In the genomic region with DNA sequence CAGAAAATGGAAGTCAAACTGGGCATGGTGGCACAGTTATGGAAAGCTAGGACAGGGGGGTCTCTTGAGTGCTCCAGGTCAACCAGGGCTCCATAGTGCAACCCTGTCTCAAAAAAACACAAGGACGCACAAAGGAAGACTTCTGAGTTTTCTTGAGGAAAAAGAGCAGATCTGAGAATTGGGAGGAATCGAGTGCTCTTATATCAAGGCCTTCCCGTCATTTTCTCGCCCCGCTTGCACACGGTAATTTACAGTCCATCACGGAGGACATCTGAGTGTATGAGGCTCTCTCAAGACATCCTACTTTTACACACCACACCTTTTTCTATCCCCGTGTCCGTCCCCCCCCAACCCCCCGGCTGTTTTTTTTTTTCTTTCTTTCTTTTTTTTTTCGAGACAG, we compare ENCODE assay signal across 9 mouse cellular contexts. TPM values are rescaled to one million over a fixed set of nuclear protein-coding genes. Genes with fewer than 3 reads are reported as not detected.
DNase-seq lines count a peak whose midpoint lies in the region; ATAC-seq and TF ChIP-seq lines count a peak whose summit lies in the region.
"Had no signal": no experiment of that assay in that cellular context is flagged by ENCODE, and none has a peak within 500 bp of the region (broad histone marks: within the 10 kb centered on the region; RNA-seq: fewer than 3 reads in every experiment).

No protein-coding gene starts in this region.

- TF ChIP-seq CTCF in thymus, adult 2 months (IDR thresholded peaks at IDR 0.05; ENCODE audit: borderline replicate concordance, control insufficient read depth, extremely low read depth, insufficient read depth, low read length, poor library complexity), result no peak

- peaks cover 13% of the 10 kb centered on the region for H3K4me1 ChIP-seq in thymus, adult 2 months (replicated peaks; ENCODE audit: control insufficient read depth, insufficient read depth, low read length)
- H3K4me1 ChIP-seq in limb, embryonic 15.5 days, result 0 out of 2 replicates have a peak, but pooled peaks cover 8% of the 10 kb centered on the region

- 37% methylated on average over 11 of the region's 11 CpGs for WGBS in thymus, adult 2 months
- 58% methylated on average over 11 of the region's 11 CpGs for WGBS in limb, embryonic 15.5 days

- no peak for ATAC-seq in cerebellum, adult (ENCODE audit: insufficient number of reproducible peaks, low FRiP score, low TSS enrichment)
- no peak for ATAC-seq in limb, embryonic 15.5 days (ENCODE audit: insufficient number of reproducible peaks, low FRiP score, low TSS enrichment, low read depth)

- H3K4me3 ChIP-seq in thymus, adult 2 months (ENCODE audit: control insufficient read depth, insufficient read depth, low read length), result peak overlapping the region; percentile 75
- peak overlapping the region; percentile 78 for H3K4me3 ChIP-seq in limb, embryonic 15.5 days

- H3K9me3 ChIP-seq in limb, embryonic 15.5 days, result no peaks in the 10 kb centered on the region

- H3K27ac ChIP-seq in thymus, adult 2 months (ENCODE audit: control insufficient read depth, insufficient read depth, low read length), result no peak overlapping the region
- no peak overlapping the region for H3K27ac ChIP-seq in limb, embryonic 15.5 days

- H3K9ac ChIP-seq in limb, embryonic 15.5 days, result peak overlapping the region; percentile 71; the same call in 1 of the 2 replicates

- no peaks in the 10 kb centered on the region for H3K36me3 ChIP-seq in thymus, adult 2 months (ENCODE audit: control insufficient read depth, insufficient read depth, low read length)
- peaks cover 9% of the 10 kb centered on the region for H3K36me3 ChIP-seq in limb, embryonic 15.5 days

- peak overlapping the region; percentile 76 for H3K4me2 ChIP-seq in limb, embryonic 15.5 days

- no peak for TF ChIP-seq POLR2A in thymus, adult 2 months (IDR thresholded peaks at IDR 0.05; ENCODE audit: control insufficient read depth, extremely low read depth, insufficient read depth, low read length, poor library complexity)

- H3K27me3 ChIP-seq in thymus, adult 2 months (ENCODE audit: control insufficient read depth, insufficient read depth, low read length), result no peaks in the 10 kb centered on the region
- no peaks in the 10 kb centered on the region for H3K27me3 ChIP-seq in limb, embryonic 15.5 days
- H3K27me3 ChIP-seq: Patski had no signal

- peak; percentile 22 for DNase-seq in cerebellum, adult 8-10 months
- DNase-seq in thymus, adult 2 months, result no peak
- DNase-seq in thymus, postnatal 14 days, result no peak
- DNase-seq in frontal cortex, postnatal 14 days (ENCODE audit: low spot score in 2 of 2), result no peak
- no peak for DNase-seq in yolk sac, embryonic 10.5 days (ENCODE audit: low spot score)
- DNase-seq in layer of hippocampus, postnatal 14 days (ENCODE audit: low spot score in 2 of 2), result no peak

RNA-seq across cellular contexts. Expression of gene Tmco1, which starts 0.5 kb away (rescaled TPM):
- 31.7 and 44.9 TPM in 2 replicates for polyA plus RNA-seq in thymus, adult 2 months (2012; rRNA removed)
- 92.8 and 104 TPM in 2 replicates for polyA plus RNA-seq in limb, embryonic 15.5 days (2015; fragmentation: Nextera tagmentation; extraction: Ambion mirVana)
- total RNA-seq in layer of hippocampus, postnatal 14 days (2021), result 10 to 100 TPM; 43.2 to 48.9 TPM

RNA-seq across cellular contexts. Expression of gene Uck2, which starts 22.6 kb away (rescaled TPM):
- polyA plus RNA-seq in thymus, adult 2 months (2012; rRNA removed), result 107 and 117 TPM in 2 replicates
- 64.9 and 69.1 TPM in 2 replicates for polyA plus RNA-seq in limb, embryonic 15.5 days (2015; fragmentation: Nextera tagmentation; extraction: Ambion mirVana)
- total RNA-seq in layer of hippocampus, postnatal 14 days (2021), result 10 to 100 TPM; 64.2 to 68.1 TPM

RNA-seq across cellular contexts. Expression of gene Aldh9a1, which starts 42.1 kb away (rescaled TPM):
- polyA plus RNA-seq in thymus, adult 2 months (2012; rRNA removed), result 33.2 and 33.5 TPM in 2 replicates
- polyA plus RNA-seq in limb, embryonic 15.5 days (2015; fragmentation: Nextera tagmentation; extraction: Ambion mirVana), result 56.9 and 57.8 TPM in 2 replicates
- 10 to 100 TPM; 19.5 to 22.5 TPM for total RNA-seq in layer of hippocampus, postnatal 14 days (2021)
